Mouse (Mus musculus) CH12.LX (cell line): ENCODE data around the gene Ppp3cb. TPM values are rescaled to one million over a fixed set of nuclear protein-coding genes. Genes with fewer than 3 reads are reported as not detected.

ENCODE experiments used
- DNase-seq: peaks from one replicate; pipeline ENCODE4 v3.0.0-alpha.2; 2013; ENCODE audit errors: extremely low read depth
- H3K27ac ChIP-seq: 2 replicates; pipeline ENCODE4 v1.5.1; 2012; ENCODE audit warnings: low read depth, mild to moderate bottlenecking, control low read depth, moderate library complexity; ENCODE audit not compliant: insufficient read depth
- H3K27me3 ChIP-seq: replicated peaks from 2 replicates; pipeline ENCODE3; 2012; ENCODE audit warnings: inconsistent platforms
- H3K36me3 ChIP-seq, 2 experiments: replicated peaks in 1 of 2; 2 replicates each; pipeline versions ENCODE3 to v1.6.1; 2012; ENCODE audit warnings: inconsistent platforms in 1 of 2, low read length in 1 of 2, mild to moderate bottlenecking in 1 of 2, mixed read lengths in 1 of 2, moderate library complexity in 1 of 2; ENCODE audit not compliant: control insufficient read depth in 1 of 2, insufficient read depth in 1 of 2
- H3K4me1 ChIP-seq, 2 experiments: 2 replicates each; pipeline ENCODE4 v1.6.1; 2012; ENCODE audit warnings: inconsistent platforms in 1 of 2, moderate library complexity in 1 of 2; ENCODE audit not compliant: insufficient read depth in 2 of 2, control insufficient read depth in 1 of 2
- H3K4me2 ChIP-seq: 2 replicates; pipeline ENCODE4 v1.6.1; 2012; ENCODE audit warnings: low read depth, mild to moderate bottlenecking, control low read depth; ENCODE audit not compliant: poor library complexity, insufficient read depth, severe bottlenecking
- H3K4me3 ChIP-seq, 3 experiments: fragments of 150-350 bp in 1 of 3; sonication (generic) in 1 of 3; replicated peaks in 1 of 3; 2 replicates each; pipeline versions ENCODE3 to v1.5.1; 2011 to 2012; ENCODE audit warnings: low read depth in 2 of 3, low read length in 2 of 3, mild to moderate bottlenecking in 2 of 3, moderate library complexity in 2 of 3, control low read depth in 1 of 3, improper control_type of control experiment in 1 of 3, inconsistent platforms in 1 of 3, mixed read lengths in 1 of 3; ENCODE audit not compliant: poor library complexity in 1 of 3
- H3K79me2 ChIP-seq: replicated peaks from 2 replicates; pipeline ENCODE4 v1.6.1; 2012; ENCODE audit warnings: mild to moderate bottlenecking, moderate library complexity; ENCODE audit not compliant: control insufficient read depth, poor library complexity, insufficient read depth, severe bottlenecking; ENCODE audit errors: extremely low read depth
- H3K9ac ChIP-seq: 2 replicates; pipeline ENCODE4 v1.6.1; 2012; ENCODE audit warnings: low read depth, mild to moderate bottlenecking, control low read depth, moderate library complexity; ENCODE audit not compliant: insufficient read depth
- H3K9me3 ChIP-seq: replicated peaks from 2 replicates; pipeline ENCODE3; 2012; ENCODE audit warnings: low read length, inconsistent platforms, mixed read lengths
- CHD2 ChIP-seq: IDR thresholded peaks from 2 replicates; pipeline ENCODE4 v1.6.1; 2011; ENCODE audit warnings: low read length, improper control_type of control experiment
- E2F4 ChIP-seq: IDR thresholded peaks from 2 replicates; pipeline ENCODE4 v1.6.1; 2011; ENCODE audit warnings: low read depth, low read length, improper control_type of control experiment; ENCODE audit not compliant: insufficient replicate concordance
- ELF1 ChIP-seq: IDR thresholded peaks from 2 replicates; pipeline ENCODE4 v1.6.1; 2014; ENCODE audit warnings: low read depth, mild to moderate bottlenecking, inconsistent platforms, low read length, improper control_type of control experiment
- ETS1 ChIP-seq: conservative IDR thresholded peaks from 2 replicates; pipeline ENCODE4 v1.6.1; 2012; ENCODE audit warnings: low read depth, mild to moderate bottlenecking, inconsistent platforms, low read length, improper control_type of control experiment, moderate library complexity
- GABPA ChIP-seq: IDR thresholded peaks from 2 replicates; pipeline ENCODE4 v1.6.1; 2012; ENCODE audit warnings: low read depth, low read length, improper control_type of control experiment, inconsistent platforms; ENCODE audit not compliant: insufficient replicate concordance
- IRF4 ChIP-seq: IDR thresholded peaks from 2 replicates; pipeline ENCODE4 v1.6.1; 2014; ENCODE audit warnings: low read depth, mild to moderate bottlenecking, inconsistent platforms, low read length, improper control_type of control experiment
- MAZ ChIP-seq: IDR thresholded peaks from 2 replicates; pipeline ENCODE4 v1.6.1; 2012; ENCODE audit warnings: low read depth, mild to moderate bottlenecking, inconsistent platforms, low read length, improper control_type of control experiment, moderate library complexity
- MEF2A ChIP-seq: IDR thresholded peaks from 2 replicates; pipeline ENCODE4 v1.6.1; 2014; ENCODE audit warnings: low read depth, mild to moderate bottlenecking, inconsistent platforms, low read length, improper control_type of control experiment, borderline replicate concordance
- MXI1 ChIP-seq: IDR thresholded peaks from 2 replicates; pipeline ENCODE4 v1.6.1; 2011; ENCODE audit warnings: mild to moderate bottlenecking, low read depth, low read length, improper control_type of control experiment
- PAX5 ChIP-seq: IDR thresholded peaks from 2 replicates; pipeline ENCODE4 v1.6.1; 2012; ENCODE audit warnings: low read length, inconsistent platforms, mixed read lengths
- POLR2A ChIP-seq: IDR thresholded peaks from 2 replicates; pipeline ENCODE4 v1.6.1; 2011; ENCODE audit warnings: low read depth, mild to moderate bottlenecking, improper control_type of control experiment, low read length
- POLR2AphosphoS2 ChIP-seq: IDR thresholded peaks from 2 replicates; pipeline ENCODE4 v1.6.1; 2011; ENCODE audit warnings: low read depth, low read length, improper control_type of control experiment
- RAD21 ChIP-seq: IDR thresholded peaks from 2 replicates; pipeline ENCODE4 v1.6.1; 2011; ENCODE audit warnings: low read depth, mild to moderate bottlenecking, low read length, improper control_type of control experiment, moderate library complexity
- SMC3 ChIP-seq: IDR thresholded peaks from 2 replicates; pipeline ENCODE4 v1.6.1; 2011; ENCODE audit warnings: low read depth, low read length, improper control_type of control experiment
- TBP ChIP-seq: conservative IDR thresholded peaks from 2 replicates; pipeline ENCODE4 v1.6.1; 2011; ENCODE audit warnings: low read depth, low read length, improper control_type of control experiment
- UBTF ChIP-seq: IDR thresholded peaks from 2 replicates; pipeline ENCODE4 v1.6.1; 2012; ENCODE audit warnings: low read depth, mild to moderate bottlenecking, inconsistent platforms, low read length, improper control_type of control experiment, moderate library complexity
- USF1 ChIP-seq: IDR thresholded peaks from 2 replicates; pipeline ENCODE4 v1.6.1; 2014; ENCODE audit warnings: low read depth, mild to moderate bottlenecking, inconsistent platforms, low read length, improper control_type of control experiment
- ZKSCAN1 ChIP-seq: IDR thresholded peaks from 2 replicates; pipeline ENCODE4 v1.6.1; 2012; ENCODE audit warnings: low read depth, inconsistent platforms, low read length, improper control_type of control experiment, borderline replicate concordance
- dilution Hi-C: fragments of 300-500 bp; cut with MboI; formaldehyde crosslinking; loops from 2 replicates; pipeline ENCODE4 v1.14.3; 2020; ENCODE audit warnings: low sequenced_read_pairs; ENCODE audit not compliant: extremely low pct_unique_long_range_greater_than_20kb, extremely low pct_ligation_motif_present
- in situ Hi-C: fragments of 300-500 bp; cut with MboI; formaldehyde crosslinking; loops from 3 replicates; pipeline ENCODE4 v1.14.3; 2019; ENCODE audit warnings: low sequenced_read_pairs, low pct_ligation_motif_present, low pct_unique_long_range_greater_than_20kb, mixed read lengths
- polyA plus RNA-seq: library from polyadenylated mRNA; unstranded; fragments of >175 nt; gene quantifications from 2 replicates; pipeline ENCODE4 v1.2.1, GENCODE M21; 2012; ENCODE audit warnings: low read depth; ENCODE audit not compliant: insufficient read length
- total RNA-seq, 2 experiments: library from RNA; depleted of rRNA; stranded (reverse); fragments of 300-350 nt in 1 of 2; fragments of >200 nt in 1 of 2; gene quantifications; 2 replicates each; pipeline ENCODE4 v1.2.3; 2012 to 2014

Gene Ppp3cb
- total and polyA plus RNA-seq, 3 experiments: 25.7 to 61.1 (median 50.6) TPM

GRCm38 (mm10) chr14:20478801-20479200 lies 67.6 kb downstream of the Ppp3cb start (continued):
- TF ChIP-seq MXI1 (no peak; the same call in 1 of the 2 replicates), GABPA (no peak), ETS1 (peak; percentile 35; the same call in 1 of the 2 replicates), TBP (no peak), E2F4 (no peak)

- Histone ChIP-seq H3K36me3 (peaks cover 14 to 41% of the 10 kb centered on the region in 2 experiments), H3K4me3 (peak overlapping the region; percentile 38 to 97 (median 87)), H3K27ac (no peak overlapping the region), H3K9ac (peak overlapping the region; percentile 70), H3K4me1 (peaks cover 6 to 43% of the 10 kb centered on the region in 2 experiments; a peak in 3 of 4 replicates), H3K4me2 (peak overlapping the region; percentile 79), H3K27me3 (no peaks in the 10 kb centered on the region), H3K9me3 (no peaks in the 10 kb centered on the region), H3K79me2 (peaks cover 37% of the 10 kb centered on the region)
- in situ Hi-C loops: no loop called here
- dilution Hi-C loops: no loop called here
- TF ChIP-seq PAX5 (no peak), MAZ (no peak), CHD2 (no peak), POLR2AphosphoS2 (no peak), IRF4 (no peak), MEF2A (no peak), SMC3 (no peak), UBTF (no peak), RAD21 (no peak), ELF1 (no peak), POLR2A (no peak), ZKSCAN1 (no peak), USF1 (no peak)
- no peak for DNase-seq
These were observed 68.0 kb downstream of the Ppp3cb start for GRCm38 (mm10) chr14:20478385-20478784.
